Mouse (Mus musculus): ENCODE measurements around the gene Hs3st2.

Hs3st2 gene

DNA sequence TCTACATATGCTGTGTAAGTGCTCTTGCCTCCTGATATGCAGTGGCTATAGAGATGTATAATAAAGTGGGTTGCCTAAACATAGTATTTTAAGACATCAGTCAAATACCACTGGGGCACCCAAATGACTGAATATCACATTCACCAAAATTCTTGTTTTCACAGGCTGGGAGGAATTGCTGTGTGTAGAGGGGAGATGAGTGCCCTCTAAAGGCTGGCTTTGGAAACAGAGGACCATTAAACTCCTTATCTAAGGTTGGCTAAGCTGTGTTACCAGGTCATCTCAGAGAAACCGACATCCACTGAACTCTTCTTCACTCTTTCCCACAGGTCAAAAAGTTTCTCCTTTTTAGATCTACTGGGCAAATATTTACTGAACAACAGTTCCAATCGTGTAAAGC, 150.8 kb downstream of the Hs3st2 start:
- peak; percentile 60 for ATAC-seq (ENCODE audit: low TSS enrichment)

DNA sequence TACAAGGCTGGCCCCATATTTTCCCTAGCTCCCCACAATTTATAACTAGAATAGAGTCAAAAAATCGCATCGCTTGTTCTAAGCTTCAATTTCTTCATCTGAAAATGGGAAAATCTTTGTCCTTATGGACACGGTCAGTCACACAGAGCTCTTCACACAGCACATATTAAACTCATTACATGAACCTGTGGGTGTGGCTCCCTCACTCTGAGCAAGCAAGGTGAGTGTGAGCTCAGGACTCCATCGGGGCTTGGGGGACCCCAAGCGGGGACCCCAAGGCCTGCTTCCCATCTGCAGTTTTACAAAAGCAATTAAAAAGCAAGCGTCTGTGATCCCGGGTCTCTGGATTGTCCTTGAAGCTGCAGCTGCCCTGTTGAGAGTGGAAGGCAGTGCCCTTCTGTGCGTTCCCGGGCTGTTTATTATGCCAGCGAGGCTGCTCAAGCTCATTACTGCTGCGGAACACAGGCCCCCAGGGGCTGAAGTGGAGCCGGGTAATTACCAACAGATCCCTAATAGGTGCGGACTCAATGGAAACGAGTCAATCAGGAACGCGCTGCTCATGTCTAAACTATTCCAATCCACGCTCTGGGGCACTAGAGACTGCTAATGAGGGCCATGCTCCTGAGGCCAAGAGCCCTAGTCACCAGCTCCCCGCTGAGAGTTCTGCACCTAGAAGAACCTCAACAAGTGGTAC, 157.8 kb downstream of the Hs3st2 start:
- peak; percentile 59 for ATAC-seq (ENCODE audit: low TSS enrichment)

Data from frontal cortex, adult (tissue).